Mouse (Mus musculus): Measurements from ENCODE around the gene Eml1.

The Eml1 gene

GRCm38 (mm10) chr12:108422858-108423631, 52.3 kb downstream of the Eml1 start:
- DNase-seq: peak; percentile 87 to 93

GRCm38 (mm10) chr12:108430964-108431363, 60.2 kb downstream of the Eml1 start:
- no peak for DNase-seq

- DNase-seq: no peak
These were observed 61.0 kb downstream of the Eml1 start for GRCm38 (mm10) chr12:108431714-108432113.

GRCm38 (mm10) chr12:108432578-108432977, 61.8 kb downstream of the Eml1 start:
- no peak for DNase-seq

- DNase-seq: no peak
These were observed 62.3 kb downstream of the Eml1 start for GRCm38 (mm10) chr12:108433030-108433429.

- no peak for DNase-seq
These were observed 62.7 kb downstream of the Eml1 start for GRCm38 (mm10) chr12:108433498-108433897.

GRCm38 (mm10) chr12:108435444-108436015, 64.8 kb downstream of the Eml1 start:
- DNase-seq: no peak

GRCm38 (mm10) chr12:108436029-108436923, 65.5 kb downstream of the Eml1 start:
- no peak for DNase-seq

- DNase-seq: no peak
These were observed 66.7 kb downstream of the Eml1 start for GRCm38 (mm10) chr12:108437446-108437845.

- peak in 1 of 2 experiments; percentile 54 for DNase-seq
These were observed 72.5 kb downstream of the Eml1 start for GRCm38 (mm10) chr12:108443271-108443670.

- DNase-seq: no peak
These were observed 73.0 kb downstream of the Eml1 start for GRCm38 (mm10) chr12:108443708-108444107.

GRCm38 (mm10) chr12:108444166-108445115, 73.7 kb downstream of the Eml1 start:
- no peak for DNase-seq

- DNase-seq: no peak
These were observed 76.0 kb downstream of the Eml1 start for GRCm38 (mm10) chr12:108446721-108447120.

- DNase-seq: no peak
These were observed 77.6 kb downstream of the Eml1 start for GRCm38 (mm10) chr12:108448396-108448795.

GRCm38 (mm10) chr12:108449935-108450334, 79.2 kb downstream of the Eml1 start:
- peak; percentile 40 to 69 for DNase-seq

- no peak for DNase-seq
These were observed 79.8 kb downstream of the Eml1 start for GRCm38 (mm10) chr12:108450546-108450945.

GRCm38 (mm10) chr12:108452151-108452874, 81.6 kb downstream of the Eml1 start:
- DNase-seq: no peak

GRCm38 (mm10) chr12:108453561-108454044, 82.8 kb downstream of the Eml1 start:
- DNase-seq: no peak

- DNase-seq: no peak
These were observed 84.2 kb downstream of the Eml1 start for GRCm38 (mm10) chr12:108455004-108455403.

GRCm38 (mm10) chr12:108472898-108473297, 102.1 kb downstream of the Eml1 start:
- no peak for DNase-seq

GRCm38 (mm10) chr12:108474440-108474839, 103.7 kb downstream of the Eml1 start:
- no peak for DNase-seq

Data from kidney, postnatal 25 days (tissue).